Mouse (Mus musculus): ENCODE results near the gene Jade1. TPM values are rescaled to one million over a fixed set of nuclear protein-coding genes. Genes with fewer than 3 reads are reported as not detected.

The Jade1 gene
- polyA plus RNA-seq, 1 experiment from 2014 or later, result 14.4 TPM

Other genes with a start within 250 kb of the Jade1 start
- gene Sclt1, start 186.8 kb downstream of the Jade1 start, polyA plus RNA-seq (2016; fragmentation: Nextera tagmentation; extraction: Ambion mirVana), result 24.5 and 25.5 TPM in 2 replicates
- gene D3Ertd751e, start 186.9 kb downstream of the Jade1 start, polyA plus RNA-seq (2016; fragmentation: Nextera tagmentation; extraction: Ambion mirVana), result 16.9 and 18.7 TPM in 2 replicates

Measured in neural tube, embryonic 12.5 days (tissue).